Mouse (Mus musculus): ENCODE results near the gene Cntrob. TPM values are rescaled to one million over a fixed set of nuclear protein-coding genes. Genes with fewer than 3 reads are reported as not detected.
"Not testable (repeated sequence)": the region's sequence is repeated elsewhere in the genome, so short reads cannot be mapped to it uniquely, and the experiment has no call there.

Cntrob gene
- polyA plus RNA-seq, 1 experiment from 2014 or later, result 44.2 TPM

DNA sequence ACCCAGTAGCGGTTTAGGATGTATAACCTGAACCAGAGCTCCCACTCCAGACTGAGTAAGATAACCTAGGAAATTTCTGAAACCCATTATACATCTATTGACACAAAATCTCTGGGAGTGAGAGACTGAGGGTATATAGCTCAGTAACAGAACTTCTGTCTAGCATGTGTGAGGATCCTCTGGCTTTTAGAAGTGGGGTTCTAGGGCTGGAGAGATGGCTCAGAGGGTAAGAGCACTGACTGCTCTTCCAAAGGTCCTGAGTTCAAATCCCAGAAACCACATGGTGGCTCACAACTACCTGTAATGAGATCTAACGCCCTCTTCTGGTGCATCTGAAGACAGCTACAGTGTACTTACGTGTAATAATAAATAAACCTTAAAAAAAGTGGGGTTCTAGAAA, 5.6 kb downstream of the Cntrob start:
- H3K27ac ChIP-seq; H3K27me3 ChIP-seq (ENCODE audit: poor library complexity, severe bottlenecking); H3K9me3 ChIP-seq; H3K4me3 ChIP-seq; DNase-seq (ENCODE audit: extremely low spot score, low spot score): not testable (repeated sequence)
- Histone ChIP-seq H3K4me1 (peaks cover 22% of the 10 kb centered on the region), H3K36me3 (replicated peaks) (peaks cover 82% of the 10 kb centered on the region)
- WGBS, result 89% methylated on average over 3 of the region's 3 CpGs

DNA sequence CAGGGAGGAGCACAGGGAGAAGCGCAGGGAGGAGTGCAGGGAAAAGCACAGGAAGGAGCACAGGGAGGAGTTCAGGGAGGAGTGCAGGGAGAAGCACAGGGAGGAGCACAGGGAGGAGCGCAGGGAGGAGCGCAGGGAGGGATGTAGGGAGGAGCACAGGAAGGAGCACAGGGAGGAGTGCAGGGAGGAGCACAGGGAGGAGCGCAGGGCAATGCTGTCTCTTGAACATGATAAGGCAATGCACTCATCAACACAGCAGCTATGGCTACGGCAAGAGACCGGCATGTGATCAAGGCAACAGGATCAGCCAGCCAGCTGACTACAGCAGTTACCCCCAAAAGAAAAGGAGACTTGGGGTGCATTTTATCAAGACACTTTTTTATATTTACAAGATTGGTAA, 7.2 kb downstream of the Cntrob start:
- H3K36me3 ChIP-seq (replicated peaks), result peaks cover 97% of the 10 kb centered on the region
- no peak for DNase-seq (ENCODE audit: extremely low spot score, low spot score)
- H3K27ac ChIP-seq, result no peak overlapping the region
- 94% methylated on average over 6 of the region's 6 CpGs for WGBS
- H3K27me3 ChIP-seq (ENCODE audit: poor library complexity, severe bottlenecking), result no peaks in the 10 kb centered on the region
- peaks cover 7% of the 10 kb centered on the region; the same call in 1 of the 2 replicates for H3K4me1 ChIP-seq
- no peaks in the 10 kb centered on the region for H3K9me3 ChIP-seq
- H3K4me3 ChIP-seq, result no peak overlapping the region

DNA sequence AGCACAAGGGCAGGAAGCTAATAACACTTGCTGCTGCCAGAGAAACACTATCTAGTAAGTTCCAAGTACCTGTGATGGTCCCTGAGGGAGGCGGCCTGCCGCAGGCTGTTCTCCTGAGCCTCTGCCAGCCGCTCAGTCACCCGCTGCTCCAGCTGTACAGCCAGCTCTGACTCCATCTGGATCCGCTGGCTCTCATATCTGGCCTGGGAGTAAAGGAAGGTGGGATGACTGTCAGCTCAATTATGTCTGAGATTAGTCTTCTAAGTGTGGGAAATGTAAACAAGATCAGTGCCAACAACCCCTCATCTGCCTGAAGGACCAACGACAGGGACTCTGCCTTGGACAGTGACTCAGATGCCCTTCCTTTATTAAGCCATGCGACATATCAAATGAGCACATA, 12.3 kb downstream of the Cntrob start:
- Histone ChIP-seq H3K27me3 (ENCODE audit: poor library complexity, severe bottlenecking) (no peaks in the 10 kb centered on the region), H3K36me3 (replicated peaks) (peaks cover 98% of the 10 kb centered on the region), H3K27ac (no peak overlapping the region), H3K4me3 (no peak overlapping the region), H3K9me3 (no peaks in the 10 kb centered on the region), H3K4me1 (no peaks in the 10 kb centered on the region)
- DNase-seq (ENCODE audit: extremely low spot score, low spot score), result no peak
- 90% methylated on average over 7 of the region's 7 CpGs for WGBS

DNA sequence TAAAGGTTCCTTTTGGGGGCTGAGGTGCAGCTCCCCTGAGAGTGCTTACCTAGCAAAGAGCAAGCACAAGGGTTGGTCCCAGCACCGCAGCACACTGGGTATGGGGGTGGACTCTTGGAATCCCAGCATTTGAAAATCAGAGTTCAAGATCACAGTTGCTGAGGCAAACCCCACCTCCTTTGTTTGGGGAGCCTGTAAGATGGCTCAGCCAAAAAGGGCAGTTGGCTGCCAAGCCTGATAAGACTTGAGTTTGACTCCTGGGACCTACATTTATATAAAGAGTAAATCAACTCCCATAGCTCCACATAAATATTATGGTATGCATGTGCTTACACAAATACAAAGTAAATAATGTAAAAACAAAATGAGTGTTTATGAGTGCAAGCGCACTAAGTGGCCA, 17.5 kb downstream of the Cntrob start:
- Histone ChIP-seq H3K36me3 (replicated peaks) (peaks cover 99% of the 10 kb centered on the region), H3K9me3 (no peaks in the 10 kb centered on the region)
- 96% methylated on average over 2 of the region's 2 CpGs for WGBS

DNA sequence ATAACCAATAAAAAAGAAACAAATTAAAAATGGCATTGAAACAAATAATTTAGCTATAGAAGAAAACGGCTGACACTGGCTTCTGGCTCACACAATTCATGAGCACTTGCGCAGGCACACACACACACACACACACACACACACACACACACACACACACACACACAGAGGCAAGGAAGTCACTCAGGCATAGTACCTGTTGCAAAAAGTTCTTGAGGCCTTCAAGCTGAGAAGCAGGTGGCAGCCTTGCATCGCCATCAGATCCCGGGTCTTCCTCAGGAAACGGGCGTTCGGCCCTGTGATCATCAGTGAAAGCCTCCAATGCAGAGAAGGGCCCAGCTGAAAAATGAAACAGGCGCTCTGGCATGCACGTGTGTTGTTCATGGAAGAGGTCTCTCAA, 18.3 kb downstream of the Cntrob start:
- Histone ChIP-seq H3K27ac (no peak overlapping the region), H3K4me3 (no peak overlapping the region), H3K36me3 (replicated peaks) (peaks cover 98% of the 10 kb centered on the region), H3K4me1 (no peaks in the 10 kb centered on the region), H3K9me3 (no peaks in the 10 kb centered on the region), H3K27me3 (ENCODE audit: poor library complexity, severe bottlenecking) (no peaks in the 10 kb centered on the region)
- DNase-seq (ENCODE audit: extremely low spot score, low spot score), result no peak
- WGBS, result 93% methylated on average over 9 of the region's 9 CpGs

More for the DNA sequence above, 17.5 kb downstream of the Cntrob start:
- H3K27ac ChIP-seq, result no peak overlapping the region
- no peaks in the 10 kb centered on the region for H3K4me1 ChIP-seq
- no peaks in the 10 kb centered on the region for H3K27me3 ChIP-seq (ENCODE audit: poor library complexity, severe bottlenecking)
- DNase-seq (ENCODE audit: extremely low spot score, low spot score), result no peak
- H3K4me3 ChIP-seq, result no peak overlapping the region

DNA sequence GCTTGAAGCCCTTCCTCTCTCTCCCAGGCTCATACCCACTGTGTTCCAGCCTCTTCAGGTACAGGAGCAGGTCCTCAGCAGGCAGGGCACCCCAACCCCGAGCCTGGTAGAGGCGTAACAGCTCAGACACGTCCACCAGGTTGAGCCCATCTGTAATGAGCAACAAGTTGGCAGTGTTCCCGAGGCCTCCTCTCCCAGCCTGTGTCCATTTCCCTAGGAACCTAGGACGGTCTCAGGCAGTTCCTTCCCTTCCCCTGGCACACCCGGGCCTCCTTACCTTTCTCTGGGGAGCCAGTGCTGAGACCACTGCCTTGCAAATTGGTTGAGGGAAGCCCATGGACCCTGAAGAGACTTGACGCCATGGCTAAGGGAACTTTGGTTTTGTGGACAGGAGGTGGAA, 20.8 kb downstream of the Cntrob start:
- no peak for DNase-seq (ENCODE audit: extremely low spot score, low spot score)
- Histone ChIP-seq H3K27ac (no peak overlapping the region), H3K9me3 (no peaks in the 10 kb centered on the region), H3K36me3 (replicated peaks) (peaks cover 96% of the 10 kb centered on the region), H3K4me3 (no peak overlapping the region), H3K27me3 (ENCODE audit: poor library complexity, severe bottlenecking) (no peaks in the 10 kb centered on the region), H3K4me1 (peaks cover 4% of the 10 kb centered on the region; the same call in 1 of the 2 replicates)
- WGBS, result 88% methylated on average over 7 of the region's 7 CpGs

DNA sequence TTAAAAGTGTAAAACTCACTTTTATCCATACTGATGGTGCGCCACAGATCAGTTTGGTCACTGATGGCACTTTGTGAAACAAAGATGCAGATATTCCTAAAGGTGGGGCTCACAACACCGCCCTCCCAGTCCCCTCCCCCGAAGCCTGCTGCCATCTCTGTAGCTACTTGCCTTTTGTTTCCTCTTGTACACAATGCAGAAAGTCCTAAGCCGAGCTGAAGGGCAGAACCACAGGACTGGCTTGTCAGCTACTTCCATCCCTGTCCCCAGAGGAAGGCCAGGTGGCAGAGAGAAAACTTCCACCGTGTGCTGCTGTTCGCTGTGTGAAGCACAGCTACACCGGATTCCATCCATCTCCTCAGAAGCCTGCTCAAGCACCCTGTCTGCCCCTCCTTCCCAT, 25.3 kb downstream of the Cntrob start:
- DNase-seq (ENCODE audit: extremely low spot score, low spot score), result no peak
- Histone ChIP-seq H3K27me3 (ENCODE audit: poor library complexity, severe bottlenecking) (no peaks in the 10 kb centered on the region), H3K4me3 (no peak overlapping the region), H3K9me3 (no peaks in the 10 kb centered on the region), H3K4me1 (peaks cover 4% of the 10 kb centered on the region; the same call in 1 of the 2 replicates), H3K27ac (no peak overlapping the region), H3K36me3 (replicated peaks) (peaks cover 58% of the 10 kb centered on the region)
- 70% methylated on average over 7 of the region's 7 CpGs for WGBS

- peaks cover 4% of the 10 kb centered on the region; the same call in 1 of the 2 replicates for H3K4me1 ChIP-seq
- 92% methylated on average over 2 of the region's 2 CpGs for WGBS
- no peak overlapping the region for H3K27ac ChIP-seq
- H3K27me3 ChIP-seq (ENCODE audit: poor library complexity, severe bottlenecking), result no peaks in the 10 kb centered on the region
- H3K4me3 ChIP-seq, result no peak overlapping the region
- H3K9me3 ChIP-seq, result no peaks in the 10 kb centered on the region
- DNase-seq (ENCODE audit: extremely low spot score, low spot score), result no peak
- peaks cover 54% of the 10 kb centered on the region for H3K36me3 ChIP-seq (replicated peaks)
These were observed 25.8 kb downstream of the Cntrob start for GRCm38 (mm10) chr11:69297799-69298198.

DNA sequence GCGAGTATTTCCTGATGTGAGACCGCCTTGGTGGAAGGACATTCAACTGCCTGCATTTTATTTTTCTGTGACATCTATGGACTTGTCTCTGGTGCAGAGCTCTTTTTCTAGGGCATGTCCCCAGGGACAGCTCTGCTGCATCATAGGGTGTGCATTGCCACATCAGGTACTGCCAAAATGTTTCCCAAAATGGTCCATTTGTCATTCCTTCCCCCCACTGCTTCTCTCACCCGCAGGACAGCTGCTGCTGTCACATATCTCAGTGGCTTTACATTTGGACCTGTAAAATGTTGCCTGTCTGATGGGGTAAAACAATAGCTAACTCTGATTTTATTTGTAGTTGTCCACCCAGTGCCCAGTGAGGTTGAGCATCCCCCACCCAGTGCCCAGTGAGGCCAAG, 28.3 kb downstream of the Cntrob start:
- H3K27me3 ChIP-seq (ENCODE audit: poor library complexity, severe bottlenecking), result no peaks in the 10 kb centered on the region
- peaks cover 4% of the 10 kb centered on the region; the same call in 1 of the 2 replicates for H3K4me1 ChIP-seq

GRCm38 (mm10) chr11:69291111-69291510, 32.5 kb downstream of the Cntrob start:
- Histone ChIP-seq H3K9me3 (no peaks in the 10 kb centered on the region), H3K36me3 (replicated peaks) (no peaks in the 10 kb centered on the region), H3K27ac (no peak overlapping the region), H3K4me1 (no peaks in the 10 kb centered on the region), H3K4me3 (no peak overlapping the region), H3K27me3 (ENCODE audit: poor library complexity, severe bottlenecking) (no peaks in the 10 kb centered on the region)
- DNase-seq (ENCODE audit: extremely low spot score, low spot score), result no peak
- 97% methylated on average over 5 of the region's 5 CpGs for WGBS

More for the DNA sequence above, 28.3 kb downstream of the Cntrob start:
- peaks cover 31% of the 10 kb centered on the region for H3K36me3 ChIP-seq (replicated peaks)
- no peaks in the 10 kb centered on the region for H3K9me3 ChIP-seq
- WGBS, result 87% methylated on average over 3 of the region's 3 CpGs
- no peak for DNase-seq (ENCODE audit: extremely low spot score, low spot score)
- H3K4me3 ChIP-seq, result no peak overlapping the region
- H3K27ac ChIP-seq, result no peak overlapping the region

- H3K9me3 ChIP-seq, result no peaks in the 10 kb centered on the region
- H3K27ac ChIP-seq, result no peak overlapping the region
- WGBS, result 69% methylated on average over 5 of the region's 5 CpGs
- no peaks in the 10 kb centered on the region for H3K4me1 ChIP-seq
- DNase-seq (ENCODE audit: extremely low spot score, low spot score), result no peak
- no peaks in the 10 kb centered on the region for H3K36me3 ChIP-seq (replicated peaks)
- no peaks in the 10 kb centered on the region for H3K27me3 ChIP-seq (ENCODE audit: poor library complexity, severe bottlenecking)
- H3K4me3 ChIP-seq, result no peak overlapping the region
These were observed 46.3 kb downstream of the Cntrob start for GRCm38 (mm10) chr11:69277267-69277666.

- no peak for DNase-seq (ENCODE audit: extremely low spot score, low spot score)
- Histone ChIP-seq H3K27me3 (ENCODE audit: poor library complexity, severe bottlenecking) (peaks cover 3% of the 10 kb centered on the region; the same call in 1 of the 2 replicates), H3K9me3 (no peaks in the 10 kb centered on the region), H3K4me3 (no peak overlapping the region), H3K4me1 (no peaks in the 10 kb centered on the region), H3K27ac (no peak overlapping the region), H3K36me3 (replicated peaks) (no peaks in the 10 kb centered on the region)
- WGBS, result 88% methylated on average over 2 of the region's 2 CpGs
These were observed 47.5 kb downstream of the Cntrob start for GRCm38 (mm10) chr11:69276081-69276480.

DNA sequence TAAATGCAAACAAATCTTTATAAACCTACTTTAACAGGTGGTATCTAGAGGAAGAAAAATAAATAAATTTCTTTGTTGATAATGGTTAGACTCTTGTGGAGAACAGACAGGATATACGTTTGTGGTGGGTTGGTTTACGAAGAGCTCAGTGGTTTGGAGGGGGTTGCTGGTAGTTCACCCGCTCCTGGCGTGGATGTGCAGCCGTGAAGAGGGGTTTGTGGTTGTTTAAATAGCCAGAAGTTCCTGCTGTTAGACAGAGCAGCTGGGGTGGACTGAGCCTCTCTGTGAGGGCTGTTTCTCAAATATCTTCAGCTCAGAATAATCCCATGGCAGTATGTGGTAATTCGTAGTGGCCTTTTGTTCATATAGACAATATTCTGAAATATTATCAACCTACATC, 47.9 kb downstream of the Cntrob start:
- no peaks in the 10 kb centered on the region for H3K36me3 ChIP-seq (replicated peaks)
- WGBS, result 87% methylated on average over 6 of the region's 6 CpGs
- no peak overlapping the region for H3K4me3 ChIP-seq
- DNase-seq (ENCODE audit: extremely low spot score, low spot score), result no peak
- no peak overlapping the region for H3K27ac ChIP-seq
- H3K4me1 ChIP-seq, result no peaks in the 10 kb centered on the region
- peaks cover 4% of the 10 kb centered on the region for H3K27me3 ChIP-seq (ENCODE audit: poor library complexity, severe bottlenecking)
- no peaks in the 10 kb centered on the region for H3K9me3 ChIP-seq

- Histone ChIP-seq H3K4me3 (no peak overlapping the region), H3K36me3 (replicated peaks) (no peaks in the 10 kb centered on the region), H3K4me1 (peaks cover 8% of the 10 kb centered on the region), H3K9me3 (no peaks in the 10 kb centered on the region), H3K27ac (no peak overlapping the region), H3K27me3 (ENCODE audit: poor library complexity, severe bottlenecking) (peaks cover 23% of the 10 kb centered on the region)
- peak; percentile 80 for DNase-seq (ENCODE audit: extremely low spot score, low spot score)
- 39% methylated on average over 16 of the region's 16 CpGs for WGBS
These were observed 51.3 kb downstream of the Cntrob start for GRCm38 (mm10) chr11:69272122-69272740.

Data from forebrain, embryonic 10.5 days (tissue).